Mouse (Mus musculus) E14TG2a.4 (cell line): ENCODE measurements around the gene Actn2.

Source experiments
- CTCF ChIP-seq: conservative IDR thresholded peaks from 2 replicates; pipeline ENCODE4 v1.5.1; 2014; ENCODE audit warnings: low read length
- NANOG ChIP-seq: IDR thresholded peaks from 2 replicates; pipeline ENCODE4 v1.6.1; 2014; ENCODE audit warnings: borderline replicate concordance, low read length, mixed read lengths
- POU5F1 ChIP-seq: IDR thresholded peaks from 2 replicates; pipeline ENCODE4 v1.6.1; 2014; ENCODE audit warnings: low read length, borderline replicate concordance

GRCm38 (mm10) chr13:12296701-12297100 lies 43.9 kb downstream of the Actn2 start:
- peak; percentile 32; the same call in 1 of the 2 replicates for TF ChIP-seq CTCF
- no peak for TF ChIP-seq POU5F1
- no peak for TF ChIP-seq NANOG
